Mouse (Mus musculus): ENCODE measurements at regions not wholly inside any gene's neighbourhood (a gene's known extent, or its start where the extent isn't known, plus 50 kb on each side); places are given as distances from the start of the nearest gene placed in this dataset.

DNA sequence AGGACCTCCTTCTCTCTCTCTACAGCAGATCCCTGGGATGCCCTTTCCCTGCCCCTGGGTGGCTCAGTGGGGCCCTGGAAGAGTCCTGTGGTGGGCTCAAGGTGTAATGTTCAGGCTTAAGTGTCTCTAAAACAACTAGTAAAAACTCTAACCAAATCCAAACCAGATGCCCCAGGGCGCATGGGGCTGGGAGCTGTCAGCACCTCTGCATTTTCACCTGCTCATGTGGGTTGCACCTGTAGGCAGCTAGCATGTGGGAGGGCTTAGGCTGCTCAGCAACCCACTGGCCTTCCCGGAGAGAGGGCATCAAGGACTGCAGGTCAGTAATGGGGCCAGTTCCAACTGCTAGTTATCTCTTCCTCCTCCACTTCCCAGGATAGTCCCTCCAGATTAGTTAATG is 104.8 kb upstream of the Gm12830 start:
- DNase-seq (ENCODE audit: low read depth, low spot score), result no peak

DNA sequence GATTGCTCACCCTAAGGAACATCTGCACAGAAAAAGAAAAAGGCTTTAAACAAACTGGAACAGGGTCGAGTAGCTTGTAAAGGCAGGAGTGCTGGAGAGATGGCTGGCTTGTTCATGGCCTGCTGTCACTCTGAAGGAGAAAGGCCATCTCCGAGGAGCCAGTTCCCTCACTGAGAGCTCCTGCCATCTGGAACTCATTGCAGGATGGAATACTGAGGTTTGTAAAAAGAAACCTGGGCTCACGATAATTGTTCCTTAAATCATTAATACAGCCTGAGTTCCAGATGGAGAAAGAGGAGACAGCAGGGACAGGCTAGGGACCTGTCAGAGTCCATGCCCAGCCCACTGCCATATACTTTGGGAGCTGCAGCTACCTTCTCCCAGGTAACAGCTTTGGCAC is 100.8 kb upstream of the Gm12830 start:
- no peak for DNase-seq (ENCODE audit: low read depth, low spot score)

DNA sequence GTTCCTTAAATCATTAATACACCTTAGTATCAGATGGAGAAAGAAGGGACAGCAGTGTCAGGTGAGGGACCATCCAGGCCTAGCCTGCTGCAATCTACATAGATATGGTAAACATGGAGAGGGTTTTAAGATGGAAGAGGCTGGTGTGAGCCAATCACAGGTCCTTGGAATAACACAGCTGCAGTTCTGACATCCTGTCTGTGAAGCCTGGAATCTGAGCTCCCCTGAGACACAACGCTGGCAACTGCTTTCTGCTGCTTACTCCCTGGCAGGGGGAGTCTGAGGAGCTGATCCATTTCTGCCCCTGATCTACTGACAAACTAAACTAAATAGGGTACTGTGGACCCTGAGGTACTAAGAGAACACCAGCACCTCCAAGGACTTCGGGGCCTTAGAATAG is 100.1 kb upstream of the Gm12830 start:
- no peak for DNase-seq (ENCODE audit: low read depth, low spot score)

DNA sequence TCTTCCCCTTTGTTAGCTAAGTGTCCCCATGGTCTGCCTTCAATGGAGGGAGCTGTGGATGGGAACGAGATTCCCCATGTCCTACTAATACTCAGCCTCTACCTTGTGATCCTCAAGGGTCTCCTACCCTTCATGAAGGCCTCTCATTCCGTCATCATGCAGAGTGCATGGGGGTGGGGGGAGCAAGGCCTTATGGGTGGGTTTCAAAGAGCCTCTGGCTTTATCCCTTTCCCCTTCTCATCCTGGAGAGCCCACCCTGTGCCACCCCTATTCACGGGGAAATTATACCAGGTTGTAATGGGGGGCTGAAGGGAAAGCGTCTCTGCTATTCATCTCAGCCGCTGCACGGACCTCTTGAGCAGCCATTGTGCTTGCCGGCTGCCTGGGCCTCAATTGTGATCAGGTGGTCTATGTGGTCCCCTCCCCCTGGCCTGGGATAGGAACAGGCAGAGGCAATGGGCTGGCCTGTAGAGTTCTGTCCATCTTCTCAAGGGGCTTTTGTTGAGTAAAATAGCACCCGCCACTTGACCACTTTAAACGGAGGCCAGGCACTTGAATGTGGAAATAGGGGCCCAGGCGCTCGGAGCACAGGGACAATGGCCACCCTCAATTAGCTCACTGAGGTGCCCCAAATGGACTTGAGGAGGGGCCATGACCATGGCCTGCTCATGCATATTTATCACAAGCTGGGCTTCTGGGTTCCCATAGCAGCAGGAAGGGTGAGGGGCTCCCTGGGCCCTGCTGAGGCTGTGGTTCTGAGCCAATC is 93.1 kb upstream of the Gm12830 start:
- DNase-seq (ENCODE audit: low read depth, low spot score), result no peak

DNA sequence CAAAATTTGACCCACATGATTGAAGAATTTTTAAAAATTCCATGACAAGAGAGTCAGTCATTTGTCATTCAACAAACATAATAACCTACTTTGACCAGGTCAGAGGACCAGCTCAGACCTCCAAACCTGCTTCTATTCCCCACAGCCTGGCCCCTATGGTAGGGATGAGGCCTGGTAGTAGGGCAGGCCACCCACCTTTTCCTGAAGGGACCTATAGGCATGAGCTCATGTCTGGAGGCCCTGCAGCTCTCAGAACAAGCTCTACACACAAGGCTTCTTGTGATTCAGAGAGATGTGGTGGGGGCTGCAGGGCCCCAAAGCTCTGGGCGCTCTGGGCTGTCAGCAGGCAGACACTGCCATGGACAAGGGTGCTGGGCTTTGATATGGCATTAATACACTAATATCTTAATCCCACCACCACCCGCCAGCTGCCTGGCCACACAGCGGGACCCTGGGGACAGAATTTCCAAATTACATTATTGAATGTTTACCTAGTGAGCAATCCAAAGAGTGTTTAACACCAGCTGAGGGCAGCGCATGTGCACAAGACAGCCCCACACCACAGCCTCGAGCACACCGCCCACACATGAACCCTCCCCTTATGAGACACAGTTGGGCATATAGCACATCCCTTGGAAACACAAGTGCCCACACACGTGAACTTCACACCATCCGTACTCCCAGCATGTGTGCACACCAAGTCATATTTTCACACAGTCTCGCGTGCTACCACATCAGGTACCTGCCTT is 88.1 kb upstream of the Gm12830 start:
- no peak for DNase-seq (ENCODE audit: low read depth, low spot score)

DNA sequence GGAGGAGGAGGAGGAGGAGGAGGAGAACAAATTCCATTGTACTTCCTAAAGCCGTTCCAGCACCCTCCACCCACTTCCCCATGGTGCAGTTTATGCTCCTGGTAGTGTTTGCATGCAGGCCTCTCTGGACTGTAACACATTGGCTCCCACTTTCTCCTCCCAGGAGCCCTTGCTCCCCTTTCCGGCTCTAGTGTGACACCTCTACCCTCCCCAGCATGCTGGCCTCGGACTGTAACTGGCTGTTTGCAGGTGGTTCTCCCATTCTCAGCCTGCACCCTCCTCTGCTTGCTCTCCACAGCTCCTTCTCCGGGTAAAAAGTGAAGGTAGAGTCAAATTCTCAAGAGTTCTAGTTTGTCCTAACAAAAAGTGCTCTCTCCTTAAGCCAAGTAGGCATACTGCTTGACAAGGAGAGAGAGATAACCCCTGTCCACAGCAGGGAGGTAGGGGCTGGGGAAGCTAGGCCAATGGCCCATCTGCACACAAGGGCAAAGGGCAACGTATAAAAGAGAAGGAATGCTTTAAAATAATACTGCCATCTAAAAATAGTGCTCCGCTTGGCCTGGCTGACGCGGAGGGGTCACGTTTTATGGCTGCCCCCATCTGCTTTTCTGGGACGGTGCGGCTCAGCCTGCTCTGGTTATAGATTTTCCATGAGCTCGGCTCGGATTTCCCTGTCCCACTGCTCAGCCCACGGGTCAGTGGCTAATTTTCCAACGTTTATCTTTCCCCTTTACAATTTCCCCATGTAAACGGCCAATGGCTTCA is 82.4 kb upstream of the Gm12830 start:
- no peak for DNase-seq (ENCODE audit: low read depth, low spot score)

DNA sequence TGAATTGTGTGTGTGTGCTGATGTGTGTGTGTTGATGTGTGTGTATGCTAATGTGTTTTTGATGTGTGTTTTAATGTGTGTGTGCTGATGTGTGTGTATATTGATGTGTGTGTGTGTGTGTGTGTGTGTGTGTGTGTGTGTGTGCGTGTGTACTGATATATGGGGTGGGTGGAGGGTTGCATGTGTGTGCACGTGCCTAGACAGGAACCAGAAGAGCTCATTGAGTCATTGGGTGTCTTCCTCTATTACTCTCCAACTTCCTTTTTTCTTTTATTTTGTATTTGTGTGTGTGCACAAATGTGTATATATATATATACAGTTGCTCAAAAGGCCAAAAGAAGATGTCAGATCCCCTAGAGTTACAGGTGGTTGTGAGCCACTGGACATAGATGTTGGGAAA is 73.4 kb upstream of the Gm12830 start:
- DNase-seq (ENCODE audit: low read depth, low spot score), result no peak

DNA sequence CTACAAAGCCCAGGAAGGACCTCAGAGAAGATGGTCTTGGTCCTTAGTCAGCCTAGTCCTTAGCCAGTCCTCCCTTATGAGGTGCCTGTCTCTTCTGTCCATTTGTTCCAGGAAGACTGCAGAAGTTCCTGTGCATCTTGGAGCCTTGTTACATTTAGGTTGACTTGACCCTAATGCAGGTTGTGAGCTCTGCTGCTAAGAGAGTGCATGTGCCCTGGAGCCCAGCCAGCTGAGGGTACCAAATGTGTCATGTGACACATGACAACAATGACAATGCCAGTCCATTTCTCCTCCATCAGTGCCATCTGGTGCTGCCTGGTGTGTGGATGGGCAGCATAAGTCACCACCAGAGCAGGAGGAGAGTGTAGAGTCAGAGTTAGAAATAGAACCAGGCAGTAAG is 61.7 kb upstream of the Gm12830 start:
- no peak for DNase-seq (ENCODE audit: low read depth, low spot score)

DNA sequence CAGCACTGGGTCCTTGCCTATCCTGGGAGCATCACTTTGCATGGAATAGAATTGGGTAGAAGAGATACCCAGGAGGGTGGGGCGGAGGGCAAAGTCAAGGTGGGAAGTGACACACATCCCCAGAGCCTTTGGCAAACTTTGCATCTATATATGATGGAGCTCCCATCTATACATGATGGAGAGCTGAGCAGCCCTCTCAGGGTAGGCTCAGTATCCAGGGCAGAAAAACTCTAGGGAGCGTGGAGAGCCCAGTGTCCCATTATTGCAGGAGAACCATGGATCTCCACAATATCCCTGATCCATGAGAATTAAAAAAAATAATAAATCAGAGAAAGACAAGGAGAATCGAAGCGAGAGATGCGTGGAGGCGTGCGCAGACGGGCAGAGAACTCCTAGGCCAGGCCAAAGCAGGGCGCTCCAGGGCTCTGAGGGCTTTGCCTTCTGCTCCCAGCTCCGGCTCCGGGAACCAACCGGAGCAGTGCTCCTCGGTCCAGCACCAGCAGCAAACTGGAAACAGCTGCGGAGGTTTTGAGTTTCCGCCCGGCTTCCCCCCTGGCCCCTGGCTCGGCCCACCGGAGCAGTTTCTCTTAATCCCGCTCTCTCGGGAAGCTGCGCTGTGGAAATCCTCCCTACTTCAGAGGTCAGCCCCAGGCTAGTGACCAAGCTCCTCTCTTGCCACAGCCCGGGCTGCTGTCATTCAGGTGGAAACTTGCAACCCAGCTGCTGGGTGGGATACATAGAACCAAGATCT is 54.7 kb upstream of the Gm12830 start:
- no peak for DNase-seq (ENCODE audit: low read depth, low spot score)

Measured in retina, adult 2 months (tissue).